Mouse (Mus musculus) heart, postnatal 0 days (tissue): ENCODE results near the gene Ndufa5.

Experiments used
- CTCF ChIP-seq: IDR thresholded peaks from 2 replicates; pipeline ENCODE4 v1.5.1; 2016; ENCODE audit warnings: antibody characterized with exemption, control low read depth, low read depth
- EP300 ChIP-seq: IDR thresholded peaks from 2 replicates; pipeline ENCODE4 v1.6.1; 2016; ENCODE audit warnings: antibody characterized with exemption, low read depth

- TF ChIP-seq CTCF = no peak
- TF ChIP-seq EP300 = no peak
Measured at GRCm38 (mm10) chr6:24554427-24555086, 26.7 kb upstream of the Ndufa5 start.
